In the genomic region with DNA sequence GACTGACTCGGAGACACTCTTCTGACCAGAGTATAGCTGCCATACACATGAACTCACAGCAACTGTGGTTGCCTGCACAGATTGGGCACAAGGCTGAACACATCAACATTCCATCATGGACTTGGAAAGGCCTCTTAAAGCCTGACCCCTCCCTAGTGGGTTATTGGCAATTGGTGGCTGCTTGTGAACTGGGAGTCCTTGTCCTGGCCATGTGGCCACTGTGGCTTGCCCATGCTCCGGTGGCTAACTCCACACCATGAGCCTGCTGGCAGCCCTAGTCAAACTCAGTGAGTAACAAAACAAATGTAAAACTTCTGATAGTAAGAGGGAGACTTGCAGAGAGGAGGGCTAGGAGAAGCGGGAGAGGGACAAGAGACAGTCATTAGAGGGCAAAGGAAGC, we compare ENCODE assay signal across 21 mouse cellular contexts. TPM values are rescaled to one million over a fixed set of nuclear protein-coding genes. Genes with fewer than 3 reads are reported as not detected.
A peak's percentile ranks its signal among the peaks of the same experiment; 100 is the strongest.
DNase-seq lines count a peak whose midpoint lies in the region; ATAC-seq lines count a peak whose summit lies in the region.
"Had no signal": no experiment of that assay in that cellular context is flagged by ENCODE, and none has a peak within 500 bp of the region (broad histone marks: within the 10 kb centered on the region; RNA-seq: fewer than 3 reads in every experiment).

No protein-coding gene starts in this region.

- no peak overlapping the region for H3K9ac ChIP-seq in heart, embryonic 12.5 days
- H3K9ac ChIP-seq in lung, embryonic 15.5 days: no peak overlapping the region
- no peak overlapping the region for H3K9ac ChIP-seq in hindbrain, embryonic 16.5 days (ENCODE audit: low read depth, low read length)
- H3K9ac ChIP-seq: embryonic facial prominence, embryonic 12.5 days; forebrain, embryonic 15.5 days; heart, embryonic 15.5 days; hindbrain, embryonic 13.5 days; intestine, embryonic 15.5 days had no signal

- peaks cover 23% of the 10 kb centered on the region for H3K4me1 ChIP-seq in heart, embryonic 12.5 days (replicated peaks)
- H3K4me1 ChIP-seq in lung, embryonic 15.5 days: peaks cover 59% of the 10 kb centered on the region
- H3K4me1 ChIP-seq in brown adipose tissue, adult 24 weeks (ENCODE audit: control insufficient read depth, insufficient read depth, insufficient read length, low read length): peaks cover 19% of the 10 kb centered on the region
- no peaks in the 10 kb centered on the region; the same call in 1 of the 2 replicates for H3K4me1 ChIP-seq in hindbrain, embryonic 16.5 days (ENCODE audit: control insufficient read depth, insufficient read depth, low read depth, low read length)
- H3K4me1 ChIP-seq: embryonic facial prominence, embryonic 12.5 days; hindbrain, embryonic 13.5 days had no signal

- peak overlapping the region; percentile 36 for H3K27ac ChIP-seq in heart, embryonic 12.5 days (ENCODE audit: poor library complexity, severe bottlenecking)
- H3K27ac ChIP-seq in lung, embryonic 15.5 days: peak overlapping the region; percentile 79; the same call in 1 of the 2 replicates
- H3K27ac ChIP-seq in brown adipose tissue, adult 24 weeks (replicated peaks; ENCODE audit: low read depth, low read length): peak overlapping the region; percentile 77
- H3K27ac ChIP-seq in hindbrain, embryonic 16.5 days (ENCODE audit: low read depth, low read length): no peak overlapping the region
- H3K27ac ChIP-seq: embryonic facial prominence, embryonic 12.5 days; forebrain, embryonic 15.5 days; hindbrain, embryonic 13.5 days; intestine, embryonic 15.5 days had no signal

- no peaks in the 10 kb centered on the region for H3K36me3 ChIP-seq in heart, embryonic 12.5 days
- H3K36me3 ChIP-seq in lung, embryonic 15.5 days: no peaks in the 10 kb centered on the region
- H3K36me3 ChIP-seq in hindbrain, embryonic 16.5 days (ENCODE audit: control insufficient read depth, insufficient read depth, low read length): no peaks in the 10 kb centered on the region
- H3K36me3 ChIP-seq: embryonic facial prominence, embryonic 12.5 days; forebrain, embryonic 15.5 days; G1E; heart, embryonic 15.5 days; hindbrain, embryonic 13.5 days; intestine, embryonic 15.5 days had no signal

- 74% methylated on average over 3 of the region's 3 CpGs for WGBS in heart, embryonic 12.5 days
- 80% methylated on average over 3 of the region's 3 CpGs for WGBS in lung, embryonic 15.5 days
- WGBS in hindbrain, embryonic 16.5 days: 92% methylated on average over 3 of the region's 3 CpGs

- intact Hi-C loops in heart, postnatal 10 days (cut with DNase I): no loop called here

- peak; percentile 82 for DNase-seq in heart, adult 11 months
- no peak for DNase-seq in heart, adult 9 months (ENCODE audit: low spot score in 2 of 2)
- no peak for DNase-seq in heart, postnatal 10 days
- DNase-seq in lung, postnatal 36 days: no peak
- DNase-seq: adrenal gland, postnatal 36 days; B cell, adult 2 months; cerebellum, adult 11-12 months; cerebellum, adult 9-10 months; cerebellum, postnatal 25 days; gastrocnemius, postnatal 14 days had no signal

- no peak overlapping the region for H3K4me3 ChIP-seq in heart, embryonic 12.5 days
- no peak overlapping the region for H3K4me3 ChIP-seq in lung, embryonic 15.5 days
- H3K4me3 ChIP-seq in brown adipose tissue, adult 24 weeks (ENCODE audit: insufficient read depth, low read depth, low read length): no peak overlapping the region
- no peak overlapping the region for H3K4me3 ChIP-seq in hindbrain, embryonic 16.5 days (ENCODE audit: low read length)
- H3K4me3 ChIP-seq: embryonic facial prominence, embryonic 12.5 days; forebrain, embryonic 15.5 days; heart, embryonic 15.5 days; hindbrain, embryonic 13.5 days; intestine, embryonic 15.5 days had no signal

- H3K27me3 ChIP-seq in heart, embryonic 12.5 days (replicated peaks): no peaks in the 10 kb centered on the region
- H3K27me3 ChIP-seq in lung, embryonic 15.5 days: no peaks in the 10 kb centered on the region
- H3K27me3 ChIP-seq in hindbrain, embryonic 16.5 days (replicated peaks; ENCODE audit: control insufficient read depth, insufficient read depth, low read length): no peaks in the 10 kb centered on the region
- H3K27me3 ChIP-seq: embryonic facial prominence, embryonic 12.5 days; forebrain, embryonic 15.5 days; heart, embryonic 15.5 days; hindbrain, embryonic 13.5 days; intestine, embryonic 15.5 days had no signal

- no peak for ATAC-seq in heart, embryonic 12.5 days (ENCODE audit: insufficient number of reproducible peaks, low FRiP score)
- no peak for ATAC-seq in lung, embryonic 15.5 days (ENCODE audit: borderline replicate concordance, extremely low read depth, low FRiP score, low TSS enrichment)
- no peak for ATAC-seq in hindbrain, embryonic 16.5 days
- ATAC-seq: CD4-positive, CD25-positive, alpha-beta regulatory T cell, adult 4 months; forebrain, embryonic 15.5 days; intestine, embryonic 15.5 days had no signal

- H3K4me2 ChIP-seq in heart, embryonic 12.5 days: no peak overlapping the region
- no peak overlapping the region for H3K4me2 ChIP-seq in lung, embryonic 15.5 days
- H3K4me2 ChIP-seq in hindbrain, embryonic 16.5 days (ENCODE audit: low read length): no peak overlapping the region
- H3K4me2 ChIP-seq: embryonic facial prominence, embryonic 12.5 days; forebrain, embryonic 15.5 days; heart, embryonic 15.5 days; hindbrain, embryonic 13.5 days; intestine, embryonic 15.5 days had no signal

- H3K9me3 ChIP-seq in heart, embryonic 12.5 days (replicated peaks): no peaks in the 10 kb centered on the region
- H3K9me3 ChIP-seq in lung, embryonic 15.5 days: no peaks in the 10 kb centered on the region
- H3K9me3 ChIP-seq in hindbrain, embryonic 16.5 days (ENCODE audit: control insufficient read depth, low read length): no peaks in the 10 kb centered on the region
- H3K9me3 ChIP-seq: embryonic facial prominence, embryonic 12.5 days; forebrain, embryonic 15.5 days; G1E; heart, embryonic 15.5 days; hindbrain, embryonic 13.5 days; intestine, embryonic 15.5 days had no signal

RNA-seq across cellular contexts. Expression of gene Glcci1, which starts 37.3 kb away (rescaled TPM):
- polyA plus RNA-seq in heart, embryonic 12.5 days (2016; fragmentation: Nextera tagmentation; extraction: Ambion mirVana): 8.2 and 10.2 TPM in 2 replicates
- 10 to 100 TPM; 12.5 to 17.6 TPM for total RNA-seq in heart, postnatal 10 days (2021)
- polyA plus RNA-seq in lung, embryonic 15.5 days (2015; fragmentation: Nextera tagmentation; extraction: Ambion mirVana): 8.7 and 10.6 TPM in 2 replicates
- polyA plus RNA-seq in brown adipose tissue, adult 24 weeks (2012; ENCODE audit: insufficient read depth, insufficient read length, missing spikeins): 2.6 and 5.2 TPM in 2 replicates
- 3.7 and 3.9 TPM in 2 replicates for polyA plus RNA-seq in hindbrain, embryonic 16.5 days (2015; fragmentation: Nextera tagmentation; extraction: Ambion mirVana)
